Mouse (Mus musculus) stomach, postnatal 0 days (tissue): Measurements from ENCODE around the gene Hc. TPM values are rescaled to one million over a fixed set of nuclear protein-coding genes. Genes with fewer than 3 reads are reported as not detected.

Source experiments
- ATAC-seq: fragments of 200-750 bp; cut with Nextera tagmentation; 2 replicates; pipeline ENCODE4 v1.8.0; 2017; ENCODE audit not compliant: low FRiP score, low TSS enrichment
- DNase-seq: peaks from one replicate; pipeline ENCODE4 v3.0.0-alpha.2; 2016; ENCODE audit warnings: low spot score
- H3K27ac ChIP-seq: fragments of 300-500 bp; sonication (generic); replicated peaks from 2 replicates; pipeline ENCODE4 v1.5.1; 2014; ENCODE audit warnings: mild to moderate bottlenecking, control low read depth
- H3K27me3 ChIP-seq: fragments of 300-500 bp; sonication (generic); 2 replicates; pipeline ENCODE4 v1.6.1; 2014; ENCODE audit warnings: low read length; ENCODE audit not compliant: control insufficient read depth, insufficient read depth
- H3K36me3 ChIP-seq: fragments of 300-500 bp; sonication (generic); 2 replicates; pipeline ENCODE4 v1.6.1; 2014; ENCODE audit warnings: low read length, mixed read lengths; ENCODE audit not compliant: control insufficient read depth, insufficient read depth
- H3K4me1 ChIP-seq: fragments of 300-500 bp; sonication (generic); replicated peaks from 2 replicates; pipeline ENCODE4 v1.6.1; 2014; ENCODE audit warnings: antibody characterized with exemption; ENCODE audit not compliant: control insufficient read depth, insufficient read depth
- H3K4me2 ChIP-seq: fragments of 300-500 bp; sonication (generic); replicated peaks from 2 replicates; pipeline ENCODE4 v1.6.1; 2014; ENCODE audit warnings: low read depth, mild to moderate bottlenecking, control low read depth, moderate library complexity
- H3K4me3 ChIP-seq: fragments of 300-500 bp; sonication (generic); 2 replicates; pipeline ENCODE4 v1.5.1; 2014; ENCODE audit warnings: low read depth, low read length, control low read depth
- H3K9ac ChIP-seq: fragments of 300-500 bp; sonication (generic); 2 replicates; pipeline ENCODE4 v1.6.1; 2014; ENCODE audit warnings: mild to moderate bottlenecking, low read length, control low read depth, mixed read lengths
- H3K9me3 ChIP-seq: fragments of 300-500 bp; sonication (generic); 2 replicates; pipeline ENCODE4 v1.6.1; 2016; ENCODE audit warnings: low read length; ENCODE audit not compliant: control insufficient read depth
- CTCF ChIP-seq: IDR thresholded peaks from 2 replicates; pipeline ENCODE4 v1.5.1; 2016; ENCODE audit warnings: antibody characterized with exemption, low read depth, mild to moderate bottlenecking, moderate library complexity
- EP300 ChIP-seq: optimal IDR thresholded peaks from 2 replicates; pipeline ENCODE3; 2016; ENCODE audit warnings: antibody characterized with exemption
- WGBS: fragments of 180-500 bp; shearing (Covaris S2); extraction: QIAGEN DNeasy Blood & Tissue Kit; methylation state at CpG from one replicate; pipeline ENCODE4 v1.1.7; 2014; 5-methylcytosine and 5-hydroxymethylcytosine counted together
- polyA plus RNA-seq: library from polyadenylated mRNA; unstranded; fragments of >200 nt; fragmentation: Nextera tagmentation; extraction: Ambion mirVana; gene quantifications from 2 replicates; pipeline ENCODE4 v1.2.1, GENCODE M21; 2015

Gene Hc
- polyA plus RNA-seq, 1 experiment from 2014 or later, result 0.19 TPM

GRCm38 (mm10) chr2:35011649-35012048, 49.6 kb downstream of the Hc start:
- ATAC-seq (no peak), DNase-seq (no peak)
- no peaks in the 10 kb centered on the region for H3K9me3 ChIP-seq
- TF ChIP-seq EP300 (no peak), CTCF (no peak)
- H3K4me1 ChIP-seq, result no peaks in the 10 kb centered on the region
- H3K4me2 ChIP-seq, result no peak overlapping the region
- no peaks in the 10 kb centered on the region for H3K36me3 ChIP-seq
- no peak overlapping the region for H3K9ac ChIP-seq
- no peak overlapping the region for H3K27ac ChIP-seq
- WGBS, result 74% methylated on average over 8 of the region's 8 CpGs
- no peak overlapping the region for H3K4me3 ChIP-seq
- no peaks in the 10 kb centered on the region for H3K27me3 ChIP-seq

GRCm38 (mm10) chr2:34998956-34999355, 62.3 kb downstream of the Hc start:
- Histone ChIP-seq H3K9ac (no peak overlapping the region), H3K9me3 (no peaks in the 10 kb centered on the region), H3K4me2 (no peak overlapping the region), H3K27ac (no peak overlapping the region), H3K27me3 (no peaks in the 10 kb centered on the region), H3K4me1 (no peaks in the 10 kb centered on the region), H3K36me3 (no peaks in the 10 kb centered on the region), H3K4me3 (no peak overlapping the region)
- 83% methylated on average over 9 of the region's 9 CpGs for WGBS
- DNase-seq (no peak), ATAC-seq (no peak)
- TF ChIP-seq CTCF (no peak), EP300 (no peak)

- Histone ChIP-seq H3K27me3 (no peaks in the 10 kb centered on the region), H3K4me2 (no peak overlapping the region), H3K36me3 (no peaks in the 10 kb centered on the region), H3K9me3 (no peaks in the 10 kb centered on the region), H3K9ac (no peak overlapping the region), H3K4me3 (no peak overlapping the region), H3K4me1 (no peaks in the 10 kb centered on the region), H3K27ac (no peak overlapping the region)
- 82% methylated on average over 5 of the region's 5 CpGs for WGBS
- DNase-seq (no peak), ATAC-seq (no peak)
- TF ChIP-seq CTCF (no peak), EP300 (no peak)
Observed at GRCm38 (mm10) chr2:34996506-34996905, 64.7 kb downstream of the Hc start.

DNA sequence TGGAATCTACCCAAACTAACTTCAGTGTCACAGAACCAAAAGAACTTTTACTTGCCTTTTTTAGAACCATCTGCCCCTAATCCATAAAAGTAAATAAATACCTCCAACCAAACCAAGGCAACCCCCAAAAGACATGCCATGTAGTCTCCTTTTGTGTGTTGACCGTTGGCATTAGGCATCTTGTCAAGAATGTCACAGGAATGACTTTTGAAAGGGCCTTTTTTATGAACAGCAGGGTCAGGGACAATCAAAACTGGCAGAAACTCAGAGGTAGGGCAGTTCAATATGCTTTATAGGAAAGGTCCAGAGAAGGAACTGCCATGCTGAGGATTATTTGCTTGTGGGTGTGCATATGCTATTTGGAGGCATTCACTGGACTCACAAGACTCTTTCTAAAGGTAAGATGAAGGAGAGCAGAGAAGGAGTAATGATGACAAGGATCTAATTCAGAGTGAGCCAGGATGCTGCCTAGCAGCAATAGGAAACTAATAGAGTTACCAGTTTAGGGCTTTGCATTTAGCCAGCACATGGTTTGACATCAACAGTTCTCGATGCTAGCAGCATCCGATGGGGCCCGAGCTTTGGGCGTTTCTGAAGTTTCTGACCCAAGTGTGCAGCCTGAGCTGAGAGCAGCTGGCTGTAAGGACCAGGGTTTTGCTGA, 67.4 kb downstream of the Hc start:
- Histone ChIP-seq H3K4me1 (no peaks in the 10 kb centered on the region), H3K27me3 (no peaks in the 10 kb centered on the region), H3K4me2 (no peak overlapping the region), H3K36me3 (no peaks in the 10 kb centered on the region), H3K9ac (no peak overlapping the region), H3K27ac (no peak overlapping the region), H3K9me3 (no peaks in the 10 kb centered on the region), H3K4me3 (no peak overlapping the region)
- 72% methylated on average over 5 of the region's 5 CpGs for WGBS
- DNase-seq (no peak), ATAC-seq (no peak)
- TF ChIP-seq EP300 (no peak), CTCF (no peak)

DNA sequence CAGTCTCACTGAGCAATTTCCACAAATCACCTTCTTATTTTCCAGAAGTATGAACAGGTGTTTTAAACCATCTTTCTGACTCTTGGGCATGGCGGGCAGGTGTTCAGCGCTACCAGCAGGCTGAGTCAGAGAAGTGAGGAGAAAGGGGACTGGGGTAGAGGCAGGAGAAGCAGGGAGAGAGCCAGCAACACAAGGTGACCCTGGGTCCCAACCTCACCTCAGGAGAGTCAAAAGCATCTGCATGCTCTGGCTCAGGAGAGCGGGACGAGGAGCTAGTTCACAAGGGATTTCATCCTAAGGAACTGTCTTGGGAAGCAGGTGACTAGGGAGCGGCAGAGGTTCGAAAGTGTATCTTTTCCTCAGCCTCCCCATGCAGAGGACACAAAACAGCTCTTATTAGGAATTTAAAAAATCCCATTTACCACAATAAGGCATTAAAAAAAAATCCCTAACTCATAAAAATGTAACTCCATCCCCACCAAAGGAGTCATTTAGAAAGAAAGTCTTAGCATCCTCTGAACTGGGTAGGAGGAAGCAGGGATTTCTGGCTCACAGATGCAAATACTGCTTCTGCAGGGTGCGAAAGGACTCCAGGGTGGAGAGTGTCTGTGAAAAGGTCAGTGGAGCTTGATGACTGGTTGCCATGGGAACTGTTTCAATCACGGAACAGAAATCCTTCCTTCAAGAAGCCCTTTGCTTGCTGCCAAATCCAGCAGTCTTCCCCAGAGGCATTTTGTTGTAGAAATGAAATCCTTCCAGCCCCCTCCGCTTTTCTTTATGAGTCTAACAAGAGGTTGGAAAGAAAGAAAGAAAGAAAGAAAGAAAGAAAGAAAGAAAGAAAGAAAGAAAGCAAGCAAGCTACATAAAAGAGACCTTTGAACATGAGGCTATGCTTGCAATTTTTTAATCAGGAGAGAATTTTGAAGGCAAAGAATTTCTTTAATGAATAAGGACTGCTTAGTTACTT, 68.2 kb downstream of the Hc start:
- no peak overlapping the region for H3K4me3 ChIP-seq
- no peaks in the 10 kb centered on the region for H3K9me3 ChIP-seq
- no peaks in the 10 kb centered on the region for H3K36me3 ChIP-seq
- no peak overlapping the region for H3K27ac ChIP-seq
- no peak for ATAC-seq
- no peak for TF ChIP-seq EP300
- no peaks in the 10 kb centered on the region for H3K27me3 ChIP-seq
- WGBS, result 13% methylated on average over 9 of the region's 9 CpGs
- no peak overlapping the region for H3K4me2 ChIP-seq
- H3K4me1 ChIP-seq, result no peaks in the 10 kb centered on the region
- no peak for DNase-seq
- H3K9ac ChIP-seq, result no peak overlapping the region

GRCm38 (mm10) chr2:34991966-34992365, 69.3 kb downstream of the Hc start:
- Histone ChIP-seq H3K4me3 (no peak overlapping the region), H3K27ac (no peak overlapping the region), H3K9me3 (no peaks in the 10 kb centered on the region), H3K36me3 (no peaks in the 10 kb centered on the region), H3K27me3 (no peaks in the 10 kb centered on the region), H3K4me1 (no peaks in the 10 kb centered on the region), H3K4me2 (no peak overlapping the region), H3K9ac (no peak overlapping the region)
- ATAC-seq (no peak), DNase-seq (no peak)
- 78% methylated on average over 3 of the region's 3 CpGs for WGBS
- TF ChIP-seq CTCF, result no peak
- TF ChIP-seq EP300, result no peak
